Mouse (Mus musculus) thymus, adult 2 months (tissue): Measurements from ENCODE around the gene Dpf1.

ENCODE experiments used
- CTCF ChIP-seq: fragments of 200-500 bp; IDR thresholded peaks from 2 replicates; pipeline ENCODE4 v1.5.1; 2012; ENCODE audit warnings: mild to moderate bottlenecking, control low read depth, low read length, moderate library complexity, borderline replicate concordance; ENCODE audit not compliant: control insufficient read depth, poor library complexity, insufficient read depth; ENCODE audit errors: extremely low read depth
- POLR2A ChIP-seq: fragments of 200-500 bp; IDR thresholded peaks from 2 replicates; pipeline ENCODE4 v1.6.1; 2012; ENCODE audit warnings: mild to moderate bottlenecking, low read length, control low read depth, moderate library complexity; ENCODE audit not compliant: control insufficient read depth, poor library complexity, insufficient read depth; ENCODE audit errors: extremely low read depth

DNA sequence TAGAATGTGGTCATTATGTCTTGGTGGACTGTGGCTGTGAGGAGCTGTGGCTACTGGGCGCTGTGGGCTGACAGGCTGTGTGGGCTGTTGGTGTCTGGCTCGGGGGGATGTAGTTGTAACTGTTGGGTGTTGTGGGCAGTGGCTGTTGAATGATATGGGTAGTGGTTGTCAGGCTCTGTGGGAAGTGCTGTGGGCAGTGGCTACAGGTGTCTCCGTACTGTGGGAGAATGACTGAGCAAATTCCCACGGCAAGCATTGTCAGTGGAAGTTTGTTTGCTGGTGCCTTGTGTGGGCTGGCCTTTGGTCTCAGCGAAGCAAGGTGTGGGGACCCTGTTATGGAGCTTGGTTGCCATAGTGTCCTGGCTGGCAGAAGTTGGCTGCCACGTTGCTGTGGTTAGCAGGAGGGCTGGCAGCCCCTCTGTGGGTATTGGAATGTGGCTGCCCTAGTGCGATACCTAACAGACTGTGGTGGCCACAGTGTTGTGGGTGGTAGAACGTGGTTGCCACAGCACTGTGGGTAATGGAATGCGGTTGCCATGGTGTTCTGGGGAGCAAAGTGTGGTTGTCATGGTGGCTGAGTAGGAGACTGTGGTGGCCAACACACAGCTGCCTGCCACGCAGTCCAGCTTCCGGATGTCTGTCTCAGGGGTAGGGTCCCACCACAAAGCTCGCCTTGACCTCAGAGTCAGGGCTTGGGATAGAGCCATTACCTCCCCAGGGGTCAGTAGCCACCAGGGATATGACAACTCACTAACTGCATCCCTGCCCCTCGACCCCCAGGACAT lies 11.3 kb downstream of the Dpf1 start:
- TF ChIP-seq POLR2A (no peak), CTCF (no peak)
